Mouse (Mus musculus): ENCODE data around the gene Slc48a1.

Slc48a1 gene

DNA sequence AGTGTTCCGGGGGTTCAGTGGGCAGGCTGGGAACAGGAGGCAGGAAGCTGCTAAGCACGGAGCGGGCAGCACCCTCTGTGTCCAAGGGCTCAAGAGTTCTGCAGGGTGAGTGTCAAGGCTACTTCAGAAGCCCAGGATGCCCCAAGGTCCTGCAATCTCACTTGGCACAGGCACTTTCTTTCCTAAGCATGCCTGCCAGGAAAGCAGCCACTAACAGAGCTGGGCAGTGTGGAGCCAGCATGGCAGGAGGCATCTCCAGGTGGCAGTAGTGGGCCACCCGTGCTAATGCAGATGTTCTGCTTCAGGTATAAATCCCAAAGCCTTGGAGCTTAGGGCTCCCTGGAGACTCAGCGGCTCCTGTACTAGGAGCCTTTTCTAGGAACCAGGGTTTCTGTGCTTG lies 31.6 kb downstream of the Slc48a1 start:
- DNase-seq: no peak

DNA sequence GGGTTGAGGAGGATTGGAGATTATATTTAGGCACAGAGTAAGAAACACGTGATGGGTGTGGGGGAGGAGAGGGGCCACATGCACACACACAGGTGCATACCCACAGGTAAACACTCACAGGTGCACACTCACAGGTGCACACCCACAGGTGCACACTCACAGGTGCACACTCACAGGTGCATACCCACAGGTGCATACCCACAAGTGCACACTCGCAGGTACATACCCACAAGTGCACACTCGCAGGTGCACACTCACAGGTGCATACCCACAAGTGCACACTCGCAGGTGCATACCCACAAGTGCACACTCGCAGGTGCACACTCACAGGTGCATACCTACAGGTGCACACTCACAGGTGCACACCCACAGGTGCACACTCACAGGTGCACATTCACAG lies 32.1 kb downstream of the Slc48a1 start:
- no peak for DNase-seq

DNA sequence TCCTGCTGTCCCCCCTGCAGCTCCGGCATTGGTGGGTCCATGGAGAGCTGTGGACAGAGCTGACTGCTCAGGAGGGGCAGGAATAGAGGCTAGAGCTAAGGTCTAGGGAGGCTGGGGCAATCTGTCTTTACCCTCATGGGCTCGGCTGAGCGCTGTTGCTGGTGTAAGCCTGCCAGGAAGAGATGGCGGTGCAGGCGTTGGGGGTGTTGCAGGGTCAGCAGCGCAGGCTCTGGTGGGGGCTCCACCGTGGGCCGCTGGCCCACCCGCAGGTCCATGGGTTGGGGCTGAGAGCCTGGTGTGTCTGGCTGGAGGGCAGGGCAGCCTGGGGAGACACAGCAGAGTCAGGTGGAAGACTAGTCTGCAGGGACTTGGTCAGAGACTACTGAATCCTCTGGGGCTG lies 33.0 kb downstream of the Slc48a1 start:
- no peak for DNase-seq

DNA sequence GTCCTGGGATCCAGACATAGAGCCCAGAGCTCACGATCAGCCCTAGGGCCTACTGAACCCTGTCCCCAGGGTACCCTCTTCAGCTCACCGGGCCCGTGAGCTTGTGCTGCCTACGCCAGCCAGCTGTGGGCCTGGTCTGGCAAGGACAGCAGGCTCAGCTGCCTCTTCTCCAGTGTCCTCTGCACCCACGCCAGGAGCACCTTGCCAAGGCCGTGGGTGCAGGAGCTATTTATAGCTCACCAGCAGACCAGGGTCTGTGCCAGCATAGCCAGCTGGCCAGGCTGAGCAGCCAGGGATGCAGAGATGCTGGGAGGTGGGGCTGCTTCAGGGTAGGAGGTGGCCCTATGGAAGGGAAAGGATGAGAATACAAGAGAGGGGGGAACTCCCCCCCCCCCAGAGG lies 33.8 kb downstream of the Slc48a1 start:
- DNase-seq: peak; percentile 74 to 83

DNA sequence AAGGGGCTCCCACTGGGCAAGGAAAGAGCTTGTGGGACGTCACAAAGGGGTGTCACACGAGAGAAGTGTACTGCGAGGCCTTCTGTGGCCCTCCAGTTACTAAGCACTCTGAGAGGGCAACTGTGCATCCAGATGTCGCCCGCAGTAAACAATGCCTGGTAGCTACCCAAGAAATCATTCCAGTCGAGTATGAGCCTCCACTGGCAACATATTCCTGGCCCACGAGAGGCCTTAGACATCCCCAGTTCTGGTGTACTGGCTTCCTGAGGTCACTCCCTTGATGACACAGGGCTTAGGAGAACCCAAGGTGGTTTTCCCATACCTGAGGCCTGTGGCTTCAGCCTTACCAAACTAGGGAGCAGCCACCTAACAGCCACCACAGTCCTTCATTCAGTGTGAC lies 34.6 kb downstream of the Slc48a1 start:
- no peak for DNase-seq

DNA sequence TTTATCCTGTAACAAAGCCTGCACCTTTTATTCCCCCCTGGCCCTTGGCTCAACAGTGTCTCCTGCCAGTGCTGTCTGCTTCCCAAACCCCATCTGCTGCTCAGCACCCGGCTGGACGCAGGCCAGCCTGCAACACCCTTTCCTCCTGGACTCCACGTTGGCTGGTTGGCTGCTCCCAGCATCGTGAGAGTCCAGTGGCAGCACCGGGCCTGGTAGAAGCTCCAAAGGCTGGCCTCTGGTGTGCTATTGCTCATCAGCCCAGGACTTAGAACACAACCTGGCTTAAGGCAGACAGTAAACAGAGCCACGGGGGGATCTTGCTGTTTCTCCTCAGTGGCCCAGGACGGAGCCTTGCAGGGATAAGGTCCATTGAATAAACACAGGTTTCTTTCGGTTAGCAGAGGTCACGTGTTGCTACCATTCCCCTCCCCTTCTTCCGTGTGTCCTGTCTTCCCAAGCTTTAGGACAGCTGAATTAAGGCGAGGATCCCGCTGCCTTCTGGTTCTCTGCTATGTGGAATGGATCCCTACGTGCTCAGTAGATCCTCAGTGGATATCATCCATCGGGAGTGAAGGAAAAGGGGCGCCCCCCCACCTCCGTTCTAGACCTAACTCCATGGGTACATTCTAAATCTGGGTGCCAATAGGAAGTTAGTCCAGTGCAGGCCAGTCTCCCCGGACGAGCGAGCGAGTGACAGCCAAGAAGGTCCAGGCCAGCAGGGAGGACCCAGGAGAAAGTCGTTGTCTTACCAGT lies 35.3 kb downstream of the Slc48a1 start:
- DNase-seq: peak; percentile 81 to 88

DNA sequence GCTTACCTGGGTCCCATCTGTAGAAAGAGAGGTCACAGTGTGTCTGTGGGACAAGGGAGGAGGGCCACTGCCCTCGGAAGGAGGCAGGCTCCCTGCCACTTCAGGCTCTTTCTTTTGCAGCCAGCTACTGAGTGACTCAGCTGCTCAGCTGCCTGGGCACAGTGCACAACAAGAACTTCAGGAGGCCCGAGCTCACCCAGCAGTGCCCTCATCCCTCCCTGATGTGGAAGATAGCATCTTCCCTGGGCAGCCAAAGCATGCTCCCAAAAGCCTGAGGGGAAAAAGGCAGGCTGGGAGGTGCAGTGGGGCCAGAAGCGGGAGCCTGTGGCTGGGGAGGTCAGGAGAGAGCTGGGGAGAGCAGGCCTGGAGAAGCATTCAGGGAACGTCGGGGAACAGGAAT lies 36.4 kb downstream of the Slc48a1 start:
- DNase-seq: no peak

DNA sequence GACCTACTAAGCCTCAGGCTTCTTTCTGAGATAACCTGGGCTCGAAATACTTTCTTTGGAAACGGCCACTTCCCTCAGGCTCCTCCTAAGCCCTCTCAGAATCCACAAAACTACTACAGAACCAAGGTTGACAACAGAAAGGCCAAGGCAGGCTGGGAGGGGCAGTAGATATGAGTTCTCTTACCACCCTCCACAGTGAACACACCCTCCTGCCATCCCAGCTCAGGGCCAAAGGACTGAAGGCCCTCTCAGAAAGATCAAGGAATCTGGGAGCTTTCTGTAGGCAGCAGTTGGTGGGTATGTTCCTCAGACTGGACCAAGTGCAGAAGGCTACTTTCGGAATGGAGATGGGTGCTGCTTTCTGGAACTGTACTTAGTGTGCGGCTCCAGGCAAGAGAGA lies 36.9 kb downstream of the Slc48a1 start:
- no peak for DNase-seq

DNA sequence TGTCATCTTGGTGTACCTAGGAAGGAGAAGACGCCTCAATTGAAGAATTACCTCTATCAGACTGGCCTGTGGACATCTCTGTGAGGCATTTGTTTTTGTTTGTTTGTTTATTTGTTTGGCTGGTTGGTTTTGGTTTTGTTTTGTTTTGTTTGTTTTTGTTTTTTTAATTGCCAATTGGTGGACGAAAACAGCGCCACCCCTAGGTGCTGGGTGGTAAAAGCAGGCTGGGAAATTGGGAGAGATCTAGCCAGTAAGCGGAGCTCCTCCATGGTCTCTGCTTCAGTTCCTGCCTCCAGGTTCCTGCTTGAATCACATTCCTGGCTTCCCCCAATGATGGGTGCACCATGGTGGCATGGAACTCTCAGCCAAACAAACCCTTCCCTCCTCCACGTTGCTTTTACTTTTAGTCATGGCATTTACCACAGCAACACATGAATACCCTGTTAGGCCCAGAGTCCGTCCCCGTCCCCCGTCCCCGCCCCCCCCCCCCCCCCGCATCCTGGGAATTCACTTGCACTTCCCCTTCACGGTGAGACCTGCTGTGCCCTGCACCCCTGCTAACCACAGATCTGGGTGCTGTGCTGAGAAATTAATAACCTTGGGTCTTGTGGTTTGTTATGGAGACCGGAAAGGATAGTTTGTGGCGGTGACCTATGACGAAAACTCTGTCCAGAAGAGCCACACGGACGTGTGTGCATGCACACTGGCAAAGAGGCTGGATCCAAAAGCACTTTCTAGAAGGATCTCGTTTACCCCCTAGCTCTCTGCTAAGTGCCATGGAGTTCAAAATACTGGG lies 38.1 kb downstream of the Slc48a1 start:
- no peak for DNase-seq

DNA sequence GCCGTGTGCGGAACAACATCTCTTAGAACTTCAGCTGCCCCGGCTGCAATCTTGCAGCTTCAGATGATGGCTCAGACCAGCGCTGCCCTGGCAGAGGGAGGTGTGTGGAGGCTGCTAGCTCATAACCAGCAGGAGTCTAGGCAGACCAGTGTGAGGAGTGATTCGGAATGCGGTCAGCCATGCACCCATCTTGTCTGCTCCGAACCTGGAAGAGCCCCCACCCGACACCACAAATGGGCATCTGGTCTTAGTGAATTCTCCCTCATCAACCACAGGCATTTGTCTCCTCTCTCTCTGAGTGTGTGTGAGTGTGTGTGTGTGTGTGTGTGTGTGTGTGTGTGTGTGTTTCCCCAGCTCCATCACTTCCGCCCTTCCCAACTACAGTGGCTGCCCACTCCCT lies 41.6 kb downstream of the Slc48a1 start:
- no peak for DNase-seq

DNA sequence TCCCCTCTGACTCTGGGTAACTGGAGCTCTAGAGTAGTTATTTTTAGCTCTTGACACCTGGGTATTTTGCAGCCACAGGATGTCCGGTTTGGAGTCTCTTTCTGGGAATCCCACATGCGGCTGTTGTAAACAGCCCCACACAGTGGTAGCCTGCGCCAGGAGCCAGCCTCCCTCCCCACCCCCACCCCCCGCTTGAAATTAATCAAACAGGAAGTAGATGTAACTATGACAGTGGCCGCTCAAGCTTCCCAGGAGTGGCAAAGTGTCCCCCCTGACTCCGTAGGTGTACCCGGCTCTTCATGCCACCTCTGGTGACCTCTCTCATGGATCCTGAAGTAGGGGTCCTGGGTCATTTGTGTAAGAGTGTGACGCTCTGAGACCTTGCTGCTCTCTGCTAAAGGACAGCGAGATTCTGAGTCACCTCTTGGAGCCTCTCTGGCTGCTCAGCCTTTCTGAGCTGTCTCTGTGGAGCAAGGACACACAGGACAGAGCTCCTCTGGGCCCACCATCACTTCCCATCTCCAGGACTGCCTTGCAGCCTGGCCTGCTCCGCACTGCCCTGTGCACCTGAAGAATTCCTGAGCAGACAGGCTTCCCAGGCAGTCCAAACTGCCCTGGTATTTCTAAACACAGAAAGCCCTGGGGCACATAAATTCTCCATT lies 43.1 kb downstream of the Slc48a1 start:
- no peak for DNase-seq

DNA sequence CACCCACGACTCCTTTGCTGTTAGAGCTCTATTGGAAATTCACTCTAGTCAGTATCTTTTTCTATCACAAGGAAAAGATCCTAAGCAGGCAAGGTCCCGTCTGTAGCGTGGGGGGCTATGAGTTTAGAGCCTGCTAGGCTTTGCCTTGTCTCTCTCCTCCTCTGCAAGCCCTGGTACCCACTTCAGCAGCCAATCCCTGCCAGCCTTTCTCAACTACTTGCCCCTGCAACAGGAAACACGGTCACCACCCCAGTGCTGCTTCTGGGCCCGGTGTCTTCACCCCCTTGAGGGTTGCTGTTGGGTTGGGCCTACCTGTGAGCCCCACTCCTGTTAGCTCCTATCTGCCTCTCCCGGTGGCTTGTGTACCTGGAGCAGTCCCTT lies 43.7 kb downstream of the Slc48a1 start:
- no peak for DNase-seq

DNA sequence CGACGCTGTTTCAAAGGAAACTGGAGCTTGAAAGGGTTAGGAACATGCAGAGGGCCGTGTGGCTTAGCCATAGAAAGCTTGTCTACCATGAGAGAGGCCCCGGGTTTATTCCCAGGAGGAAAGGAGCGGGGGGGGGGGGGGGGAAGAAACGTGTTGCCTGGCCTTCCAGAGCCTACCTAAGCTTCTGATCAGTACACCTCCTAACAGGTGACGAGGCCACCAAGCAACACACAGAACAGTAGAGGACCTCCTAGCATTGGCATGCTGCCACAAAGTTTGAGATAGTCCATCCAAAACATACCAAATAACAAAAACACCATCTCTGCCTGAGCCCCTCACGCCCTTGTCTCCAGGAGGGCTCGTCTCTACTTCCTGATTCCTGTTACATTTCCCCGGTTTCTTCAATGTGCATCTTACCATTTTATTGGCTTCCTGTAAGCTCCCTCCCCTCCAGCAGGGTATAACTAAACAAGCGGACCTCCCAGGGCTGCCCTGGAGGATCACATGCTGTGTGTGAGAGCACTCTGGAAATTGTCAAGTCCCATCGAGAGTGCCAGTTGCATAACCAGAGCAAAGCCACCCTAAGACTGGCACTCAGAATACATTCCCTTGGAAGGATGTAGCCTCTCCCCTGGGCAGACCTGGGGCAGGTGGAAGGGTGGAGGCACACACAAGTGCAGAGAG lies 44.4 kb downstream of the Slc48a1 start:
- no peak for DNase-seq

DNA sequence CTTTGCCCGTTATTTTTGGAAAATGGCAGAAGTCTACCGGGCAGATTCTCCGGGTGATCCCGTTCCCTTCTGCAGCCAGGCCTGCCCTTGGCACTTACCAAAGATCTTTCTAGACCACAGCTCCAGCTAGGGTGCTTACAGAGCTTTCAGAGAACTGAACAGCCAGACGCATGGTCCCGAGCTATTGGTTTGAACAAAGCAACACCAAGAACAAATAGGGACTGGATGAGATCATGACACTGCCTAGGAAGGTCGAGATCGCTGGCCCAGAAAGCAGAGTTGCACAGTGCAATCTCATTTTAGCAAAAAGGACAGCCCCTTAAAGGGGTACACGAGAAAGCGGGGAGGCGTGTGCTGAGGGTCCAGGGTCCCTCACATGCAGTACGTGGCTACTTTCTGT lies 45.2 kb downstream of the Slc48a1 start:
- no peak for DNase-seq

DNA sequence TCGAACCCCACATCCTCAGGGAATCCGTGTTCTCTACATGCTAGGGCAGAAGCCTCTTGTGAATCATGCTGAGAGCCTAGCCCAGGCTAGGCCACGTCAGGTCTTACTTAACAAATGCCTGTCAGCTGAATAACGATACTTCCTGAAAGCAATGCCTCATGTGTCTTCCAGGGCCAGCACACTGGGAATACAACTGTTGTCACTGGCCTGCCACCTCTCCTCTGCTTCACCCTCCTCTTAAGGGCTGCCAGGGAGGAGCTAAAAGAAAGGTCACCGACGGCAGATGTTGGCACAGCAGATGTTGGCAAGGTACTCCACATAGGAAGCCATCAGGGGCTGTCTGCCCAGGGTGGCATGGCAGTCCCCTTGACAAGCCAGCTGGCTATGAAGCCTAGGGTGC lies 45.7 kb downstream of the Slc48a1 start:
- no peak for DNase-seq

DNA sequence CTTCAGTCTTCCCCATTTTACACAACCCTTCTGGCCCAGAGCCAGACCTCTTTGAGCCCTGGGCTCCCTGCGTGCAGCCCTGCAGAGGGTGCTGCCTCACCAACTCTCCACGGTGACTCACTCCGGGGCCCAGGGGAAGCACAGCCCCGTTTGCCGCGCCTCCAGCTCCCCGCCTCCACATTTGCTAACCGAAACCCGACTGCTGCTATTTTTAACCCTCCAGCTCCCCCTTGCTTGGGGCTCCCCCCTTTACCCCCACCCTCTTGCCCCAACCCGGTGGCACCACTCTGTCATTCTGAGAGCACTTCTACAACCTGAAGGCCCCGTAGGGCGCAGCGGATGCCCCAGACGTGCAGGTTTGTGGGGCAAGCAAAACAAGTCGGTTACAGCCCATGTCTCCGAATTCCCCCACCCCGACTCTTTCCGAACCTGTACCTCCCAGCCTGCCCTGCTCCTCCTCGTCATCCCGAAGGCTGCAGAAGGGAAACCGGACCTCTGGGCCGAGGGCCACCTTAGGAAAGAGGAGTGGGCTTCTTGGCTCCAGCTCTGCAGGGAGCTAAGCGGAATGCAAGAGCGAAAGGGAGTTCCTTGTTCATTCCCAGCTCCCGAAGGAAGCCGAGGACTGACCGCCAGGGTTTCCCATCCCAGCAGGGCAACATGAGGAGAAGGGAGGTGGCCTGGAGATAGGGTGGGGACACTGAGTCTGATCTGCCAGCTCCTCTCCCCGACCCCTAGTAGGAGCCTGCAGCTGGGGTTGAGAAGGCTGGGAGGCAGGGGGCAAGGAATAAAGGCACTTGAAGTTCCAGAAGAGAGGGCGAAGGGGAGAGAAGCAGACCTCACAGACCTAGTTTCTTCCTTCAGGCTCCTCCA lies 47.0 kb downstream of the Slc48a1 start:
- DNase-seq: peak in 1 of 2 experiments; percentile 39

DNA sequence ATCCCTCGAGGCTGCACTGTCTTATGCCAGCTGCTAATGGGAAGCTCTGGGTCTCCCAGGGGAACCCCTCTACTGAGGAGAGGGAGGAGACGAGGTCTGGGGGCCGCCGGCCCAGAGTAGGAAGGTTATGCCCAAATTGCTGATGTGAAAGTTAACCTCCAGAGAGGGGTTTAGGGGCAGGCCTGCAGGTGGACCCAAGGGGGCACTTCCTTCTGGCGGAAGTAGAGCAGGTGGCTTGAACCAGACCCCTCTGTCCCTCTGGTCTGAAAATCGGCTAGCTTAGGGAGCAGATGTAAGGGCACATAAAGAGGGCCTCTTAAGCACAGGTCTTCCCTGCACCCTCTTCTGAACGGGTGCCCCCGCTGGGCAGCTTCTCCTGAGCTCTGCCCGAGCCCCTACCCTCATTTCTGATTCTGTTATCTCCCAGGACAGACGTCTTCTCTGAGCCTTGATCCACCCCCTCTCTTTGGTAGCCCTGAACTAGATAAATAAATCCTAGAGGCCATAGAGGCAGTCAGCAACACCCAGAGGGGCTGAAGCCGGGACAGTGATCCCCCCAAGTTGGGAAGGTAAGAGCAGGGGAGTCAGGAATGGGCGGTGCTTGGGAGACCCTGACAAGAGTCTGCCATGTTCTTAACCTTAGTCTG lies 47.7 kb downstream of the Slc48a1 start:
- no peak for DNase-seq

DNA sequence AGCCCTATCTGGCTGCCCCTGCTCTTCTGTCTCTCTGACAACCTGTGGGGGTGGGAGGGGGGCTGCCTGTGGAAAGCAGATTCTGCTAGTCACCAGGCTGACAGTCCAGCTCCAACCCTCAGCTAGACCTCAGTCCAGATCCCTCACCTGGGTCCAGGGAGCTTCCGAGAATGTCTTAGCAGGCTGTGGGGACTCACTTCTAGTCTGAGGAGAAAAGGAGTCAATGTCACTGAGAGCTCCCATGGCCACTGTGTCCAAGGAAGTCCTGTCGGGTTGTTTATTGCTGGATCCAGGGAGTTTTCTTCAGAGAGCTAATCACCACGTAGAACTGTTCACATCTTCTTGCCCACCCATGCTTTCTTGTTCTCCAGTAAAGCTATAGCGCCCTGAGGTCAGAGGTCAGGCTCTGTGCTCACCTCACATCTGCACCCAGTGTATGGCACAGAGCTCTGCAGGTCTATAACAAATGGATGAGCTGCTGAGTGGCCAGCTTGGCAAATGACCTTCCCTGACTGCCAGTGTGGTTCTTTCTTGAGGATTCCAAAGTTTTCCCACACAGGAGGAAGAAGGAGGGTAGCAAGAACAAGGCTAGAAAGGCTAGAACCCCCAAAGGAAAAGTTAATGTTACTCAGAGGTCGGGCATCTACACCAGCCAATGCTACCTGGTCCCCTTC lies 48.4 kb downstream of the Slc48a1 start:
- no peak for DNase-seq

DNA sequence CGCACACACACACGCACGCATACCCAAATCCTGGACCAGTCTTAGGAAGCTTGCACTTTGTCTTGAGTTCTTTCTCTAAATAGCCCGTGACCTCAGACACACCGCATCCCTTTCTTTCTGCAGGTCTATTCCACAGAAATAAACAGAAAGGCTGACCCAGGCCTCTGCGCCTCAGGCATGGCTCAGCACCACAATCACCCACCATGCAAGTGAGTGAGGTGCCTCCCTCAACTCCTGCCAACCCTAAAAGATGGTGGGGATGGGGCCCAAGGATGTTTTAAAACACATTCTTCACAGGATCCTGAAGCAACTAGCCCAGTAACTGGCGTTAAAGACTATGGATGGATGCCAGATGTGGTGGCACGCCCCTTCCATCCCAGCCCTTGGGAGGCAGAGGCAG lies 49.1 kb downstream of the Slc48a1 start:
- no peak for DNase-seq

DNA sequence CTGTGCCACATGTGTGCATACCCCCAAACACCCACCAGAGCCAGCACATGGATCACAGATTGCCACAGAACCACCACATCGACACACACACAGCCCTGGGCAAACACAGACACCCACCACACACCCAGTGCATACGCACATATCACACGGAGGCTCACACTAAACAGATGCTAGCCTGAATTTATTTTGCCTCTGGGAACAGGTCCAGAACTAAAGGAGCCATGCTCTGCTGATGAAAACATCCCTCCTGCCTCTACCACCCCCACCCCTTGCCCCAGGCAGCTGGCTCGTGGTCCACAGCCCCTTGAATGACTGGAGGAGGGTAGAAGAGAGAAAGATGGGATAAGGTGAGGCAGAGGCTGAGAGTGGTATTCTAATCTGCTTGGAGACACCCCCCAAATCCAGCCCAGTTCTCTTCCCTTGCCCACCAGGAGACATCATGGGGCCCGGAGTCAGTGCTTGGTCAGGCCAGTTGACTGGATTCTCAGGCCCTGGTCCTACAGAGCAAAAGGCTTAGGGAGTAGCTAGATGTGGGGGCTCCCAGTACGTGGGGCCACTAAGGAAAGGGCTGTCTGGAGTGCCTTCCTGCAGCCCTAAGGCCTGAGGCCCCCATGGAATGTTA lies 50.0 kb downstream of the Slc48a1 start:
- DNase-seq: no peak

DNA sequence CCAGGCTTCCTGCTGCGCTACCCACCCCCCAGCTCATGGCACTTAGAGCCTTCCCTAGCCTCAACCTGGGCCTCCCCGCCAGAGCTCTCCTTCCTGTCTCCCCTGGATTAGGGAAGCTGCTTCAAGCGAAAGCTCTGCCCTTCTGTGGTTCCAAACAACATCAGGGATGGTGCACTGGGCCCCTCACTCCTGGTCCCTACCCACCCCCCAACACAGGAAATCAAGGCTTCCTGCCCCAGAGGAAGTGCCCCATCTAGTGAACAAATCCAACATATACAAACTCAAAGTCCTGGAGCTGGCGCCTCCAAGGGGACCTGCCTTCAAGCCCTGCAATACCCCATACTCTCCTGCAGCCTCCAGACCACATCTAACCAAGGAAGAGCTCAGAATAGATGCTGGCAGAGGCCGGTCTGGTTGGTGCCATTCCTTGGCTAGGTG lies 50.6 kb downstream of the Slc48a1 start:
- DNase-seq: no peak
